Mouse (Mus musculus) thymus, adult 2 months (tissue): ENCODE measurements around the gene Atp8b2. TPM values are rescaled to one million over a fixed set of nuclear protein-coding genes. Genes with fewer than 3 reads are reported as not detected.

Experiments
- DNase-seq: peaks from one replicate; pipeline ENCODE4 v3.0.0; 2021
- H3K27ac ChIP-seq: fragments of 200-500 bp; 2 replicates; pipeline ENCODE4 v1.5.1; 2012; ENCODE audit warnings: low read length, control low read depth; ENCODE audit not compliant: control insufficient read depth, insufficient read depth
- H3K27me3 ChIP-seq: fragments of 200-500 bp; 2 replicates; pipeline ENCODE4 v1.6.1; 2012; ENCODE audit warnings: mild to moderate bottlenecking, low read length, moderate library complexity, mixed read lengths; ENCODE audit not compliant: control insufficient read depth, insufficient read depth
- H3K36me3 ChIP-seq: fragments of 200-500 bp; 2 replicates; pipeline ENCODE4 v1.6.1; 2012; ENCODE audit warnings: mild to moderate bottlenecking, low read length, moderate library complexity; ENCODE audit not compliant: control insufficient read depth, insufficient read depth
- H3K4me1 ChIP-seq: fragments of 200-500 bp; replicated peaks from 2 replicates; pipeline ENCODE4 v1.6.1; 2012; ENCODE audit warnings: low read length; ENCODE audit not compliant: control insufficient read depth, insufficient read depth
- H3K4me3 ChIP-seq: fragments of 200-500 bp; 2 replicates; pipeline ENCODE4 v1.5.1; 2012; ENCODE audit warnings: mild to moderate bottlenecking, low read length, control low read depth, moderate library complexity; ENCODE audit not compliant: control insufficient read depth, insufficient read depth
- CTCF ChIP-seq: fragments of 200-500 bp; IDR thresholded peaks from 2 replicates; pipeline ENCODE4 v1.5.1; 2012; ENCODE audit warnings: mild to moderate bottlenecking, control low read depth, low read length, moderate library complexity, borderline replicate concordance; ENCODE audit not compliant: control insufficient read depth, poor library complexity, insufficient read depth; ENCODE audit errors: extremely low read depth
- POLR2A ChIP-seq: fragments of 200-500 bp; IDR thresholded peaks from 2 replicates; pipeline ENCODE4 v1.6.1; 2012; ENCODE audit warnings: mild to moderate bottlenecking, low read length, control low read depth, moderate library complexity; ENCODE audit not compliant: control insufficient read depth, poor library complexity, insufficient read depth; ENCODE audit errors: extremely low read depth
- WGBS: fragments of 180-500 bp; shearing (Covaris S2); methylation state at CpG from one replicate; pipeline ENCODE4 v1.1.7; 2018; 5-methylcytosine and 5-hydroxymethylcytosine counted together
- polyA plus RNA-seq: library from polyadenylated mRNA; depleted of rRNA; stranded (reverse); fragments of >200 nt; gene quantifications from 2 replicates; pipeline ENCODE4 v1.2.3, GENCODE M21; 2012; rRNA removed

Gene Atp8b2
- polyA plus RNA-seq, 1 experiment: 123 TPM

- no peaks in the 10 kb centered on the region for H3K36me3 ChIP-seq
- H3K27ac ChIP-seq: no peak overlapping the region
- TF ChIP-seq POLR2A (no peak), CTCF (no peak)
- no peak overlapping the region for H3K4me3 ChIP-seq
- peaks cover 25% of the 10 kb centered on the region for H3K4me1 ChIP-seq
- H3K27me3 ChIP-seq: no peaks in the 10 kb centered on the region
- no peak for DNase-seq
- WGBS: 64% methylated on average over 8 of the region's 8 CpGs
These were observed 73.4 kb downstream of the Atp8b2 start for GRCm38 (mm10) chr3:89889841-89890430.

Other genes with a start within 250 kb of the Atp8b2 start
- 70.8 and 71.1 TPM in 2 replicates for gene Adar, start 248.5 kb downstream of the Atp8b2 start, polyA plus RNA-seq
- gene Chrnb2, start 198.9 kb downstream of the Atp8b2 start, polyA plus RNA-seq: 2.8 and 2.9 TPM in 2 replicates
- gene Ube2q1, start 189.9 kb downstream of the Atp8b2 start, polyA plus RNA-seq: 47.8 and 49.1 TPM in 2 replicates
- 0.43 and 0.69 TPM in 2 replicates for gene She, start 132.1 kb downstream of the Atp8b2 start, polyA plus RNA-seq
- 10.4 and 11.1 TPM in 2 replicates for gene Il6ra, start 50.3 kb downstream of the Atp8b2 start, polyA plus RNA-seq
- 53.9 and 61.4 TPM in 2 replicates for gene Hax1, start 35.3 kb upstream of the Atp8b2 start, polyA plus RNA-seq
- 45.9 and 59.7 TPM in 2 replicates for gene 4933434E20Rik, start 88.1 kb upstream of the Atp8b2 start, polyA plus RNA-seq
- gene Ubap2l, start 89.1 kb upstream of the Atp8b2 start, polyA plus RNA-seq: 199 and 208 TPM in 2 replicates
- 252 and 262 TPM in 2 replicates for gene Tpm3, start 109.1 kb upstream of the Atp8b2 start, polyA plus RNA-seq
- 1.5 and 1.6 TPM in 2 replicates for gene Nup210l, start 140.6 kb upstream of the Atp8b2 start, polyA plus RNA-seq